Mouse (Mus musculus) neural tube, embryonic 13.5 days (tissue): ENCODE data around the gene Zfp36. TPM values are rescaled to one million over a fixed set of nuclear protein-coding genes. Genes with fewer than 3 reads are reported as not detected.
A peak's percentile ranks its signal among the peaks of the same experiment; 100 is the strongest.

ENCODE experiments used
- ATAC-seq: fragments of 200-750 bp; cut with Nextera tagmentation; 2 replicates; pipeline ENCODE4 v1.8.0; 2017; ENCODE audit warnings: low read depth, mild to moderate bottlenecking, moderate TSS enrichment, moderate library complexity
- H3K27ac ChIP-seq: fragments of 300-500 bp; sonication (generic); replicated peaks from 2 replicates; pipeline ENCODE4 v1.5.1; 2015; ENCODE audit warnings: moderate library complexity, mild to moderate bottlenecking, inconsistent platforms
- H3K27me3 ChIP-seq: fragments of 300-500 bp; sonication (generic); 2 replicates; pipeline ENCODE4 v1.6.1; 2015; ENCODE audit warnings: mild to moderate bottlenecking, inconsistent platforms
- H3K36me3 ChIP-seq: fragments of 300-500 bp; sonication (generic); 2 replicates; pipeline ENCODE4 v1.6.1; 2015; ENCODE audit warnings: mild to moderate bottlenecking, inconsistent platforms
- H3K4me1 ChIP-seq: fragments of 300-500 bp; sonication (generic); replicated peaks from 2 replicates; pipeline ENCODE4 v1.6.1; 2015; ENCODE audit warnings: inconsistent platforms
- H3K4me2 ChIP-seq: fragments of 300-500 bp; sonication (generic); 2 replicates; pipeline ENCODE4 v1.6.1; 2015; ENCODE audit warnings: inconsistent platforms, mild to moderate bottlenecking, moderate library complexity
- H3K4me3 ChIP-seq: fragments of 300-500 bp; sonication (generic); 2 replicates; pipeline ENCODE4 v1.5.1; 2015; ENCODE audit warnings: mild to moderate bottlenecking, inconsistent platforms
- H3K9ac ChIP-seq: fragments of 300-500 bp; sonication (generic); 2 replicates; pipeline ENCODE4 v1.6.1; 2015; ENCODE audit warnings: moderate library complexity, mild to moderate bottlenecking, inconsistent platforms
- H3K9me3 ChIP-seq: fragments of 300-500 bp; sonication (generic); 2 replicates; pipeline ENCODE4 v1.6.1; 2016; ENCODE audit warnings: inconsistent platforms
- WGBS: fragments of 180-500 bp; shearing (Covaris S2); methylation state at CpG from one replicate; pipeline ENCODE4 v1.1.7; 2015; 5-methylcytosine and 5-hydroxymethylcytosine counted together
- polyA plus RNA-seq: library from polyadenylated mRNA; unstranded; fragments of >200 nt; fragmentation: Nextera tagmentation; extraction: Ambion mirVana; gene quantifications from 2 replicates; pipeline ENCODE4 v1.2.1, GENCODE M21; 2015

Zfp36 gene
- polyA plus RNA-seq, 1 experiment from 2014 or later: 4.9 TPM

GRCm38 (mm10) chr7:28382347-28382951, 2.4 kb upstream of the Zfp36 start:
- ATAC-seq: no peak

GRCm38 (mm10) chr7:28381938-28382337, 1.9 kb upstream of the Zfp36 start:
- Histone ChIP-seq H3K9me3 (no peaks in the 10 kb centered on the region), H3K4me1 (peaks cover 57% of the 10 kb centered on the region), H3K27ac (peak overlapping the region; percentile 84), H3K36me3 (peaks cover 13% of the 10 kb centered on the region), H3K4me3 (peak overlapping the region; percentile 24), H3K9ac (peak overlapping the region; percentile 60; the same call in 1 of the 2 replicates), H3K27me3 (peaks cover 4% of the 10 kb centered on the region; the same call in 1 of the 2 replicates), H3K4me2 (peak overlapping the region; percentile 48)
- WGBS: 10% methylated on average over 20 of the region's 20 CpGs
- ATAC-seq: no peak

More at GRCm38 (mm10) chr7:28382347-28382951, 2.4 kb upstream of the Zfp36 start:
- Histone ChIP-seq H3K9me3 (no peaks in the 10 kb centered on the region), H3K4me3 (no peak overlapping the region), H3K9ac (peak overlapping the region; percentile 60; the same call in 1 of the 2 replicates), H3K4me1 (peaks cover 52% of the 10 kb centered on the region), H3K27me3 (peaks cover 4% of the 10 kb centered on the region; the same call in 1 of the 2 replicates), H3K27ac (0 out of 2 replicates have a peak overlapping the region, but pooled peaks have one; percentile 46), H3K4me2 (peak overlapping the region; percentile 48), H3K36me3 (peaks cover 15% of the 10 kb centered on the region)
- WGBS: 75% methylated on average over 9 of the region's 12 CpGs

- ATAC-seq: no peak
- H3K9ac ChIP-seq: peak overlapping the region; percentile 60; the same call in 1 of the 2 replicates
Observed at GRCm38 (mm10) chr7:28381017-28381790, 1.2 kb upstream of the Zfp36 start.

GRCm38 (mm10) chr7:28378769-28379651, 1.0 kb downstream of the Zfp36 start:
- H3K9ac ChIP-seq: peak overlapping the region; percentile 82
- 1% methylated on average over 53 of the region's 53 CpGs for WGBS
- peak overlapping the region; percentile 74 for H3K4me2 ChIP-seq
- H3K36me3 ChIP-seq: no peaks in the 10 kb centered on the region
- peak overlapping the region; percentile 54 for H3K4me3 ChIP-seq
- H3K9me3 ChIP-seq: no peaks in the 10 kb centered on the region
- peak overlapping the region; percentile 84 for H3K27ac ChIP-seq
- H3K4me1 ChIP-seq: peaks cover 79% of the 10 kb centered on the region
- H3K27me3 ChIP-seq: peaks cover 4% of the 10 kb centered on the region; the same call in 1 of the 2 replicates
- peak; percentile 34; the same call in 1 of the 2 replicates for ATAC-seq

More at GRCm38 (mm10) chr7:28381017-28381790, 1.2 kb upstream of the Zfp36 start:
- Histone ChIP-seq H3K4me2 (peak overlapping the region; percentile 48), H3K27ac (peak overlapping the region; percentile 84), H3K4me1 (peaks cover 63% of the 10 kb centered on the region), H3K27me3 (peaks cover 4% of the 10 kb centered on the region; the same call in 1 of the 2 replicates), H3K9me3 (no peaks in the 10 kb centered on the region), H3K36me3 (peaks cover 11% of the 10 kb centered on the region), H3K4me3 (peak overlapping the region; percentile 24)
- 12% methylated on average over 30 of the region's 30 CpGs for WGBS

DNA sequence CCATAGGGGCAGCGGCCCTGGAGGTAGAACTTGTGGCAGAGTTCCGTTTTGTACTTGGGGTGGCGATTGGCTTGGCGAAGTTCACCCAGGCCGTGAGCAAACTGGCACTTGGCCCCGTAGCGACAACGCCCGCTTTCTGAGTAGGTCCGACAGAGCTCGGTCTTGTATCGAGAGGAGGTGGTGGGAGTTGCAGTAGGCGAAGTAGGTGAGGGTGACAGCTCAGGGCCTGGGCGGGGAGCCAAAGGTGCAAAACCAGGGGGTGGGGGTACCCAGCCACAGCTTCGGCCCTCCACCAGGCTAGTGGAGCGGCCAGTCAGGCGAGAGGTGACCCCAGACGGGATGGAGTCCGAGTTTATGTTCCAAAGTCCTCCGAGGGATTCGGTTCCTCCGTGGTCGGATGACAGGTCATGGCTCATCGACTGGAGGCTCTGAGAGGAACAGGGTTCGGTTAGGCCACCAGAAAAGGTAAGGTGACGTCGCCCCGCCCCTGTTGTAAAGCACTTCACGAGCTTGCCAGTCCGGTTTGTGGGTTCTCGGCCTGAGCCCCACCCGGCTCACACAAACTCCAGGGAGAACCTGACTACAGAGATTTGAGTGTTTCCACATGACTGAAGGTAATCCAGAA, 1.9 kb downstream of the Zfp36 start:
- Histone ChIP-seq H3K4me2 (peak overlapping the region; percentile 74), H3K27ac (peak overlapping the region; percentile 84), H3K9ac (peak overlapping the region; percentile 82), H3K36me3 (no peaks in the 10 kb centered on the region), H3K4me1 (peaks cover 84% of the 10 kb centered on the region), H3K4me3 (peak overlapping the region; percentile 54), H3K27me3 (peaks cover 4% of the 10 kb centered on the region; the same call in 1 of the 2 replicates), H3K9me3 (no peaks in the 10 kb centered on the region)
- no peak for ATAC-seq
- WGBS: 42% methylated on average over 32 of the region's 32 CpGs

- Histone ChIP-seq H3K4me2 (peak overlapping the region; percentile 74), H3K27me3 (peaks cover 4% of the 10 kb centered on the region; the same call in 1 of the 2 replicates), H3K27ac (peak overlapping the region; percentile 5; the same call in 1 of the 2 replicates), H3K9ac (peak overlapping the region; percentile 82), H3K4me3 (peak overlapping the region; percentile 54), H3K36me3 (no peaks in the 10 kb centered on the region), H3K4me1 (peaks cover 77% of the 10 kb centered on the region), H3K9me3 (no peaks in the 10 kb centered on the region)
- WGBS: 76% methylated on average over 18 of the region's 18 CpGs
- ATAC-seq: no peak
Observed at GRCm38 (mm10) chr7:28377190-28378065, 2.6 kb downstream of the Zfp36 start.

DNA sequence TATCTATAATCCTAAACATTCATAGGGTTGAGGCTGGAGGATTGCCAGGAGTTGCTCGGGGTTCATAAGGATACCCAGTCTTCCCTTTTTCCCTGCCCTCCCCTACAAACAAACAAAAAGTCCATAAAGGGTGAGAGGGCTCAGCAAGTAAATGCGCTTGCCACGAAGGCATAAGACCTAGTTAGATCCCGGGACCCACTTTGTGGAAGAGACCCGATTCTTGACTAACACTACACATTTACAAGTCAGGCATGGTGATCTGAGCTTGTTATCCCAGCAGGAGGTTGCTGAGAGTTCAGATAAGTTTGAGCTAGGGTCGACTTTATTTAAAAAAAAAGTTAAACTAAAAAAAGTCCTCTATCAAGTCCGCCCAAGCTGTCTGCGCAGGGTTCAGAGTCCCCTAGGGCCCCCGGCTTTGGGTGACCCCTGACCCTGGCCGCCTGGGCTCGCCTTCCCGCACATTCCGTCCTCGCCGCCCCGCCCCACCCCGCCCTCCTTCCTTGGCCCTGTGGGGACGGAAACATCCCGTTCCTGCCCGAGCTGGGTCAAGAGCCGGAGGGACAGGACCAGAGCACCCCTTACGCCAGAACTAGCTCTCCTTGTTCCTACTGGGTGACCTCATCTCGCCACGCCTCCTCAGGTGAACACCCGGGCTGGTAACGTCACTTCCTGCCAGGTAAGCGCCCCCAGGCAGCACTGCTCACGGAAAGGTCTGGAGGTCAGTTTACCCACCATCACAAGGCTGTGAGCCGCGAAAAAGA, 3.9 kb downstream of the Zfp36 start:
- WGBS: 5% methylated on average over 30 of the region's 30 CpGs
- no peak for ATAC-seq
- Histone ChIP-seq H3K27me3 (peaks cover 4% of the 10 kb centered on the region; the same call in 1 of the 2 replicates), H3K27ac (peak overlapping the region; percentile 90), H3K9ac (peak overlapping the region; percentile 70), H3K4me2 (peak overlapping the region; percentile 74), H3K4me1 (peaks cover 69% of the 10 kb centered on the region), H3K9me3 (no peaks in the 10 kb centered on the region), H3K4me3 (peak overlapping the region; percentile 54), H3K36me3 (no peaks in the 10 kb centered on the region)

GRCm38 (mm10) chr7:28375176-28375921, 4.7 kb downstream of the Zfp36 start:
- whole genome bisulfite sequencing: 1% methylated on average over 36 of the region's 36 CpGs
- H3K27me3 ChIP-seq: peaks cover under 1% of the 10 kb centered on the region; the same call in 1 of the 2 replicates
- H3K9me3 ChIP-seq: no peaks in the 10 kb centered on the region
- H3K4me2 ChIP-seq: peak overlapping the region; percentile 74
- H3K36me3 ChIP-seq: no peaks in the 10 kb centered on the region
- H3K4me1 ChIP-seq: peaks cover 69% of the 10 kb centered on the region
- H3K4me3 ChIP-seq: peak overlapping the region; percentile 54
- peak; percentile 25 for ATAC-seq
- peak overlapping the region; percentile 90 for H3K27ac ChIP-seq
- H3K9ac ChIP-seq: peak overlapping the region; percentile 70

- H3K27ac ChIP-seq: peak overlapping the region; percentile 90; the same call in 1 of the 2 replicates
- 84% methylated on average over 10 of the region's 10 CpGs for WGBS
- no peak for ATAC-seq
- H3K27me3 ChIP-seq: no peaks in the 10 kb centered on the region
- H3K4me1 ChIP-seq: peaks cover 74% of the 10 kb centered on the region
- peaks cover 6% of the 10 kb centered on the region; the same call in 1 of the 2 replicates for H3K36me3 ChIP-seq
- H3K9me3 ChIP-seq: no peaks in the 10 kb centered on the region
- no peak overlapping the region for H3K4me3 ChIP-seq
- H3K9ac ChIP-seq: no peak overlapping the region
- H3K4me2 ChIP-seq: peak overlapping the region; percentile 74
Observed at GRCm38 (mm10) chr7:28374647-28375046, 5.4 kb downstream of the Zfp36 start.
